Mouse (Mus musculus): ENCODE results near the gene Gpr160. TPM values are rescaled to one million over a fixed set of nuclear protein-coding genes. Genes with fewer than 3 reads are reported as not detected.

Gpr160 gene
- polyA plus RNA-seq, 1 experiment = 24.8 TPM

DNA sequence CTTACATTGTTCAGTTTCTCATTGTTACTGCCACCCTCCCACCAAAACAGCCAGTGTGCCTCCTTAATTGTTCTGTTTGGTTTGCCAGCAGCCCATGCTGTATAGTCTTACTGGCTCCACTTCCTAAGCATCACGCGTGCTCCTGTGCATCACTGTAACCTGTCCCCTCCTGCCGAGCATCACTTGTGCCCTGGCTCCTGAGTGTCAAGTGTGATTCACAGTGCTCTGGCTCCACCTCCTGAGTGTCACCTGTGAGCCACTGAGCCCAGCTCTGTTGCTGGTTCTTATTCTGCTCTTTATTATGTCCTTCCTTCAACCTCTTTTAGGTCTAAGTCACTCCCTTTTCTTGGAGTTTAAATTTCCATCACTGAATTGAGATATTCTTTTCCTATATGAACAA lies 31.7 kb downstream of the Gpr160 start:
- TF ChIP-seq CTCF (IDR thresholded peaks at IDR 0.05; ENCODE audit: low read depth, low read length) = no peak
- no peak for TF ChIP-seq POLR2A (IDR thresholded peaks at IDR 0.05; ENCODE audit: borderline replicate concordance, low read depth, low read length)
- no peak overlapping the region for H3K4me3 ChIP-seq (ENCODE audit: insufficient read depth, low read length)
- H3K27ac ChIP-seq (ENCODE audit: insufficient read depth, low read depth, low read length) = no peak overlapping the region
- peaks cover 3% of the 10 kb centered on the region for H3K4me1 ChIP-seq (ENCODE audit: control insufficient read depth, insufficient read depth, low read length)

DNA sequence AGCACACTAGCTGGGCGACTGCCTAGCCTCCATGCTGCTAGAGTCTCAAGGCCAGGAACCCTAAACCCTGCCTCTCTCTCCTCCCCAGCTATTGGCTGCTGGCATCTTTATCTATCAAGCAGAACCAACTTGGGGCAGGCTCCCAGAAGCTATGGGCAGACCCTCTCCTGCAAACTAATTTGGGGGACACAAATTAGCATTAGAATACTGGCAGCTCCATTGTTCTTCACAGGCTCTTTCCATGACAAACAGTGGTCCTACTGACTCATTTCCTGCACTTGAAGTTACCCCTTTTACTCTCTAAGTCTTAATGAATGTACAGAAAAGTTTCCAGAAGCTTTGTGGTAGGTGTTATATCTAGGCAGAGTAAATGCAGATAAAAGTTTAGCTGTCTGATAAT lies 33.3 kb downstream of the Gpr160 start:
- TF ChIP-seq POLR2A (IDR thresholded peaks at IDR 0.05; ENCODE audit: borderline replicate concordance, low read depth, low read length) (no peak), CTCF (IDR thresholded peaks at IDR 0.05; ENCODE audit: low read depth, low read length) (no peak)
- H3K4me1 ChIP-seq (ENCODE audit: control insufficient read depth, insufficient read depth, low read length) = peaks cover 3% of the 10 kb centered on the region
- no peak overlapping the region for H3K27ac ChIP-seq (ENCODE audit: insufficient read depth, low read depth, low read length)
- H3K4me3 ChIP-seq (ENCODE audit: insufficient read depth, low read length) = no peak overlapping the region

DNA sequence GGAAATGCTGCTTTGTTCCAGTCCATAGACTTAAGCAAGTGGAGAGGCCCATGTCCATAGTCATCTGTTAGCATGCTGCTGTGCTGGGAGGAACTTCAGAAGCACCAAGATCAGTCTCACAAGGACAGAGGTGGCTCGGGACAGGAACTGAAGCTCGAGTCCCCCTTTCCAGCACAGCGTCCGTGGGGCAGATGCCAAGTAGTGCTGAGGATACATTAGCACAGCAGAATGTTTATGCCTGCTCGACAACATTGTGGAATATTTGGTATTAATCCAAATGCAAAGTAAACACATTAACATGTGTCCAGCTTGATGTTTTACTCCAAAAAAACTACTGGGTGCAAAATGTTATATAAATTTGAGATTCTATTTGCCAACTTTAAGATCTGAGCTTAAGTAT lies 41.0 kb downstream of the Gpr160 start:
- TF ChIP-seq CTCF (IDR thresholded peaks at IDR 0.05; ENCODE audit: low read depth, low read length) = no peak
- TF ChIP-seq POLR2A (IDR thresholded peaks at IDR 0.05; ENCODE audit: borderline replicate concordance, low read depth, low read length) = no peak
- Histone ChIP-seq H3K4me3 (ENCODE audit: insufficient read depth, low read length) (no peak overlapping the region), H3K4me1 (ENCODE audit: control insufficient read depth, insufficient read depth, low read length) (peaks cover 3% of the 10 kb centered on the region), H3K27ac (ENCODE audit: insufficient read depth, low read depth, low read length) (no peak overlapping the region)

DNA sequence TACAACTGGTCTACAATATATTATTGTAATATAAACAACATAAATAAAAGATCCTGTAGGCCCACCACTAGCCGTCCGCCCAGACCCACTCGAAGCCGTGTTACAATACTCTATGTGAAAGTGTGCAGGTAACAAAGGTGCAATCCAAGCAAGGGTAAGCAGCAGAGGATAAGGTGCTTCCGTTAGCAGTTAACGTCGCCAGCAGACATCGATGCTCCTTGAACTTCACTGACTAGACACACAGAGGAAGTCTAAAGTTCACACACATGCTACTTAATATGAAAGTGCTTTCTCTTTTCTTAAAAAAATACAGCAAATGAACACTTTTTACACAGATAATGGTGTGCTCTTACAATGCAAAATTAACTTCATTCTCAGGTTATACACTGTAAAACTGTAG lies 43.7 kb downstream of the Gpr160 start:
- peaks cover 3% of the 10 kb centered on the region for H3K4me1 ChIP-seq (ENCODE audit: control insufficient read depth, insufficient read depth, low read length)
- TF ChIP-seq POLR2A (IDR thresholded peaks at IDR 0.05; ENCODE audit: borderline replicate concordance, low read depth, low read length) = no peak
- no peak for TF ChIP-seq CTCF (IDR thresholded peaks at IDR 0.05; ENCODE audit: low read depth, low read length)

DNA sequence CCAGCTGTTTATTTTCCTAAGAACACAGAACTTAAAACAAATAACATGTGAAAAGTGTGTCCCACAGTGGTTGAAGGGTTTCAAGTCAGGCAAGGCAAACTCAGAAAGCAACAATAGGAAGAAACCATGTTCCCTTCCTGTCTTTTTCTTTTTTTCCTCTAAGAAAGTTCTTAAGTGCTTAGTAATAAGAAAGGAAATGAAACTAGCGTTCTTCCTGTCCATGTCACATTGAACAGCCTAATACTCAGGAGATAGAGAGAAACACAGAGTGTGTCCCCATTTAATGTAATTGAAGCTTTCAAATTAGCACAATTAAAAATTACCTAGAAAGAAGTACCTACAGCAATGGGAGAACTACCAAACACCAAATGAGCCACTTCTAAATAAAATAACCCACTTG lies 48.9 kb downstream of the Gpr160 start:
- Histone ChIP-seq H3K4me1 (ENCODE audit: control insufficient read depth, insufficient read depth, low read length) (peaks cover 10% of the 10 kb centered on the region), H3K4me3 (ENCODE audit: insufficient read depth, low read length) (no peak overlapping the region), H3K27ac (ENCODE audit: insufficient read depth, low read depth, low read length) (peak overlapping the region; percentile 69)
- TF ChIP-seq POLR2A (IDR thresholded peaks at IDR 0.05; ENCODE audit: borderline replicate concordance, low read depth, low read length) (no peak), CTCF (IDR thresholded peaks at IDR 0.05; ENCODE audit: low read depth, low read length) (no peak)

More for the DNA sequence above, 43.7 kb downstream of the Gpr160 start:
- no peak overlapping the region for H3K4me3 ChIP-seq (ENCODE audit: insufficient read depth, low read length)
- no peak overlapping the region for H3K27ac ChIP-seq (ENCODE audit: insufficient read depth, low read depth, low read length)

DNA sequence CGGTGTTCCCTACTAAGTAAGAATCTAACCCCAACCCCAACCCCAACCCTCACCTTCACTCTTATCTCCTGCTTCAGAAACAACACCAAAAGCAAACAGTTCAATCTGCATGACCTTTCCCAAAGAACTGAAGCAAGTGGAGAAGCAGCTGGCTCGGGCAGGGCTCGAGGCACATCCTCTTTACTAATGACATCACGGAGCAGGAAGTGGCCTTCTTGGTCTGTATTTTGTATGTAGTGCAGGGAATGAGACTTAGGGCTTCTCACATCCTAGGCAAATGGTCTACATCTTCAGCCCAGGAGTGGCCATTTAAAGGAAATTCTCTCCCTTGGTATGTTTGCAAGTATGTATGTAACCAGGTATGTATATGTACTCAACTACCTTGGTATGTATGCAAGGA lies 61.4 kb downstream of the Gpr160 start:
- H3K4me1 ChIP-seq (ENCODE audit: control insufficient read depth, insufficient read depth, low read length) = peaks cover 5% of the 10 kb centered on the region; the same call in 1 of the 2 replicates
- no peak overlapping the region for H3K27ac ChIP-seq (ENCODE audit: insufficient read depth, low read depth, low read length)
- no peak for TF ChIP-seq CTCF (IDR thresholded peaks at IDR 0.05; ENCODE audit: low read depth, low read length)
- TF ChIP-seq POLR2A (IDR thresholded peaks at IDR 0.05; ENCODE audit: borderline replicate concordance, low read depth, low read length) = no peak
- H3K4me3 ChIP-seq (ENCODE audit: insufficient read depth, low read length) = no peak overlapping the region

DNA sequence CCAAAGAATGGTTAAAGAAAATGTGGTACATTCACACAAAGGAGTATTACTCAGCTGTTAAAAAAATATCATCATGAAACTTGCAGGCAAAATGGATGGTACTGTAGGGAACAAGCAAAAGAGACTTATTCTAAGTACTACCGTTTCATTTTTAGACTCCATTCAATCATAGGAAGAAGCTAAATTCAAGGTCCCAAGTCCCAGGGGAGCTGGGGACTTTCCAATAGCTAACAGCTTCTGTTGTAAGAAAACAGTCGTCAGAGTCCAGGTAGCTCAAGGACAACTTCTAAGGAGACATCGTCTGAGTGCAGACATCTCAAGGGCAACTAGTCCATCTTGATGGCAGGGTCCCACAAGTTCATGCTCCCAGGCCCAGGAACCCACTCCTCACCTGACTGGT lies 71.9 kb downstream of the Gpr160 start:
- H3K4me3 ChIP-seq (ENCODE audit: insufficient read depth, low read length) = no peak overlapping the region
- no peak overlapping the region for H3K27ac ChIP-seq (ENCODE audit: insufficient read depth, low read depth, low read length)
- H3K4me1 ChIP-seq (ENCODE audit: control insufficient read depth, insufficient read depth, low read length) = peaks cover 3% of the 10 kb centered on the region; the same call in 1 of the 2 replicates
- TF ChIP-seq POLR2A (IDR thresholded peaks at IDR 0.05; ENCODE audit: borderline replicate concordance, low read depth, low read length) (no peak), CTCF (IDR thresholded peaks at IDR 0.05; ENCODE audit: low read depth, low read length) (no peak)

DNA sequence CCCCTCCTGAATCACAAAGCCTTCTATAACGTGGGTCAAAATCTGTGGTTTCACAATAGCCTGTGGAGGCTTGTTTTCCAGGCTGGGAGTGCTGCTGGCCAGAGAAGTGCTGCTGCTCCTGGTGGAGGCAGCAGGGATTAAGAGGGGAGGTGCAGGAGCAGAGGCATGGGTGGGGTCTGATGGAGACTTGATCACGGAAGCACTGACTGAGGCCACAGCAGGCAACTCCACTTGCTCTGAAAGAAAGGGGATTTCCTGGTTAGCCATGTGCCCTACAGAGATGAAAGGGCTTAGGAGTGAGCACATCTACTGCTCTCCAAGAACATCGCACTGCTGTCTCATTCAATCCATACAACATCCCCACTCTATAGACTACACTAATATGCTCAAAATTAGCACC lies 74.1 kb downstream of the Gpr160 start:
- peaks cover 12% of the 10 kb centered on the region for H3K4me1 ChIP-seq (ENCODE audit: control insufficient read depth, insufficient read depth, low read length)
- H3K4me3 ChIP-seq (ENCODE audit: insufficient read depth, low read length) = no peak overlapping the region
- TF ChIP-seq CTCF (IDR thresholded peaks at IDR 0.05; ENCODE audit: low read depth, low read length) (no peak), POLR2A (IDR thresholded peaks at IDR 0.05; ENCODE audit: borderline replicate concordance, low read depth, low read length) (no peak)
- no peak overlapping the region for H3K27ac ChIP-seq (ENCODE audit: insufficient read depth, low read depth, low read length)

DNA sequence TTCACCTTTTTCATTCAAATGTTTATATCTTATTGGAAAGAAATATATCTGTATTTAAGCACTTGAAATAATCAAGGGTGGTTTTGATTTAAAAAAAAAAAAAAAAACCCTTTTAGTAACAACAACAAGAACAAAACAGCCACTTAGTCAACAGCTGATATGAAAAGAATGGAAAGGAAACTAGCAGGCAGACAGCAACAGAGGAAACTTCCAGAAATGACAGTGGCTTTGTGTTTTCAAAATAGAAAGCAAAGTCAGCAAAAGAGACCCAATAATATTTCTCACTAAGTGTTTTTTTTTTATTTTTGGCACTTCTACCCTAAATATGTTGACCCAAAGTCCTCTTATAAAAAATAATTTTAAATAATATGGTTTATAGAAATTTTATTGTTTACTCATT lies 78.6 kb downstream of the Gpr160 start:
- TF ChIP-seq POLR2A (IDR thresholded peaks at IDR 0.05; ENCODE audit: borderline replicate concordance, low read depth, low read length) (no peak), CTCF (IDR thresholded peaks at IDR 0.05; ENCODE audit: low read depth, low read length) (no peak)
- peaks cover 36% of the 10 kb centered on the region for H3K4me1 ChIP-seq (ENCODE audit: control insufficient read depth, insufficient read depth, low read length)
- H3K27ac ChIP-seq (ENCODE audit: insufficient read depth, low read depth, low read length) = no peak overlapping the region
- no peak overlapping the region for H3K4me3 ChIP-seq (ENCODE audit: insufficient read depth, low read length)

Other genes with a start within 250 kb of the Gpr160 start
- gene Lrriq4, start 211.4 kb upstream of the Gpr160 start, polyA plus RNA-seq (2012; ENCODE audit: insufficient read depth, insufficient read length, missing spikeins) = not detected in 2 replicates
- not detected in 2 replicates for gene Lrrc34, start 208.1 kb upstream of the Gpr160 start, polyA plus RNA-seq (2012; ENCODE audit: insufficient read depth, insufficient read length, missing spikeins)
- gene Lrrc31, start 156.1 kb upstream of the Gpr160 start, polyA plus RNA-seq (2012; ENCODE audit: insufficient read depth, insufficient read length, missing spikeins) = not detected in 2 replicates
- gene Samd7, start 109.7 kb upstream of the Gpr160 start, polyA plus RNA-seq (2012; ENCODE audit: insufficient read depth, insufficient read length, missing spikeins) = not detected in 2 replicates
- gene Sec62, start 63.1 kb upstream of the Gpr160 start, polyA plus RNA-seq (2012; ENCODE audit: insufficient read depth, insufficient read length, missing spikeins) = 104 and 114 TPM in 2 replicates
- gene Phc3, start 113.5 kb downstream of the Gpr160 start, polyA plus RNA-seq (2012; ENCODE audit: insufficient read depth, insufficient read length, missing spikeins) = 26.0 and 26.4 TPM in 2 replicates
- 17.4 and 19.8 TPM in 2 replicates for gene Prkci, start 139.8 kb downstream of the Gpr160 start, polyA plus RNA-seq (2012; ENCODE audit: insufficient read depth, insufficient read length, missing spikeins)
- gene Skil, start 239.1 kb downstream of the Gpr160 start, polyA plus RNA-seq (2012; ENCODE audit: insufficient read depth, insufficient read length, missing spikeins) = 30.3 and 35.5 TPM in 2 replicates